In genomic region chr9:46191234-46191633, GRCm38 (mm10) we compare ENCODE assay signal across 25 mouse cellular contexts. TPM values are rescaled to one million over a fixed set of nuclear protein-coding genes. Genes with fewer than 3 reads are reported as not detected.
DNase-seq lines count a peak whose midpoint lies in the region; ATAC-seq and TF ChIP-seq lines count a peak whose summit lies in the region.
"Had no signal": no experiment of that assay in that cellular context is flagged by ENCODE, and none has a peak within 500 bp of the region (broad histone marks: within the 10 kb centered on the region; RNA-seq: fewer than 3 reads in every experiment).

No protein-coding gene starts in this region.

- H3K9ac ChIP-seq in embryonic facial prominence, embryonic 12.5 days = 0 out of 2 replicates have a peak overlapping the region, but pooled peaks have one; percentile 27
- no peak overlapping the region for H3K9ac ChIP-seq in heart, embryonic 15.5 days
- H3K9ac ChIP-seq in heart, embryonic 11.5 days (ENCODE audit: low read depth, low read length) = no peak overlapping the region
- H3K9ac ChIP-seq in lung, embryonic 14.5 days = no peak overlapping the region
- H3K9ac ChIP-seq in heart, postnatal 0 days (replicated peaks; ENCODE audit: low read depth, low read length) = no peak overlapping the region
- H3K9ac ChIP-seq: forebrain, embryonic 13.5 days had no signal

- no peak overlapping the region for H3K4me3 ChIP-seq in embryonic facial prominence, embryonic 12.5 days
- H3K4me3 ChIP-seq in embryonic facial prominence, embryonic 10.5 days = no peak overlapping the region
- no peak overlapping the region for H3K4me3 ChIP-seq in heart, embryonic 15.5 days
- no peak overlapping the region for H3K4me3 ChIP-seq in heart, embryonic 11.5 days (ENCODE audit: low read depth, low read length)
- H3K4me3 ChIP-seq in lung, embryonic 14.5 days (ENCODE audit: low read depth, low read length) = no peak overlapping the region
- no peak overlapping the region for H3K4me3 ChIP-seq in heart, postnatal 0 days (ENCODE audit: low read depth, low read length)
- H3K4me3 ChIP-seq: forebrain, embryonic 13.5 days; left cerebral cortex, adult 2 months; midbrain, embryonic 10.5 days had no signal

- H3K4me1 ChIP-seq in embryonic facial prominence, embryonic 12.5 days = 0 out of 2 replicates have a peak, but pooled peaks cover 7% of the 10 kb centered on the region
- H3K4me1 ChIP-seq in embryonic facial prominence, embryonic 10.5 days = peaks cover 4% of the 10 kb centered on the region; the same call in 1 of the 2 replicates
- peaks cover 13% of the 10 kb centered on the region for H3K4me1 ChIP-seq in heart, embryonic 15.5 days (replicated peaks)
- H3K4me1 ChIP-seq in heart, embryonic 11.5 days (ENCODE audit: control insufficient read depth, insufficient read depth, low read length) = peaks cover 7% of the 10 kb centered on the region
- H3K4me1 ChIP-seq in lung, embryonic 14.5 days (ENCODE audit: insufficient read depth) = no peaks in the 10 kb centered on the region
- peaks cover 10% of the 10 kb centered on the region; the same call in 1 of the 2 replicates for H3K4me1 ChIP-seq in heart, postnatal 0 days (ENCODE audit: control insufficient read depth, insufficient read depth)
- H3K4me1 ChIP-seq: midbrain, embryonic 10.5 days had no signal

- no peak for DNase-seq in embryonic facial prominence, embryonic 10.5 days (ENCODE audit: low spot score)
- DNase-seq in lung, embryonic 14.5 days = peak; percentile 30
- DNase-seq in lung, postnatal 10 days = no peak
- DNase-seq in heart, postnatal 0 days (ENCODE audit: low spot score) = no peak
- DNase-seq in thymus, postnatal 4 days = no peak
- DNase-seq: adrenal gland, adult 8-10 months; gastrocnemius, postnatal 36 days; layer of hippocampus, adult 9-11 months; right cerebral cortex, postnatal 14 days had no signal

- TF ChIP-seq EP300 in heart, postnatal 0 days (IDR thresholded peaks at IDR 0.05; ENCODE audit: low read depth) = no peak

- 49% methylated on average over 8 of the region's 8 CpGs for WGBS in embryonic facial prominence, embryonic 12.5 days
- WGBS in embryonic facial prominence, embryonic 10.5 days = 70% methylated on average over 8 of the region's 8 CpGs
- WGBS in heart, embryonic 15.5 days = 52% methylated on average over 8 of the region's 8 CpGs
- WGBS in heart, embryonic 11.5 days (ENCODE audit: insufficient replicate concordance) = 53% methylated on average over 8 of the region's 8 CpGs
- WGBS in lung, embryonic 14.5 days = 54% methylated on average over 8 of the region's 8 CpGs
- 46% methylated on average over 8 of the region's 8 CpGs for WGBS in heart, postnatal 0 days

- H3K36me3 ChIP-seq in embryonic facial prominence, embryonic 12.5 days = peaks cover 12% of the 10 kb centered on the region; the same call in 1 of the 2 replicates
- peaks cover 32% of the 10 kb centered on the region for H3K36me3 ChIP-seq in embryonic facial prominence, embryonic 10.5 days (replicated peaks)
- peaks cover 14% of the 10 kb centered on the region; the same call in 1 of the 2 replicates for H3K36me3 ChIP-seq in heart, embryonic 15.5 days
- H3K36me3 ChIP-seq in heart, embryonic 11.5 days (ENCODE audit: control insufficient read depth, insufficient read depth, low read length) = peaks cover 8% of the 10 kb centered on the region; the same call in 1 of the 2 replicates
- H3K36me3 ChIP-seq in lung, embryonic 14.5 days (ENCODE audit: insufficient read depth) = peaks cover 20% of the 10 kb centered on the region
- H3K36me3 ChIP-seq in heart, postnatal 0 days (replicated peaks; ENCODE audit: control insufficient read depth, insufficient read depth, low read length) = peaks cover 22% of the 10 kb centered on the region

- TF ChIP-seq CTCF in lung, embryonic 14.5 days (IDR thresholded peaks at IDR 0.05; ENCODE audit: low read depth) = no peak
- no peak for TF ChIP-seq CTCF in heart, postnatal 0 days (IDR thresholded peaks at IDR 0.05; ENCODE audit: low read depth)

- H3K27me3 ChIP-seq in embryonic facial prominence, embryonic 12.5 days = no peaks in the 10 kb centered on the region
- no peaks in the 10 kb centered on the region for H3K27me3 ChIP-seq in embryonic facial prominence, embryonic 10.5 days (replicated peaks; ENCODE audit: low read depth, poor library complexity, severe bottlenecking)
- no peaks in the 10 kb centered on the region for H3K27me3 ChIP-seq in heart, embryonic 15.5 days
- H3K27me3 ChIP-seq in heart, embryonic 11.5 days (ENCODE audit: control insufficient read depth, insufficient read depth, low read length) = no peaks in the 10 kb centered on the region
- no peaks in the 10 kb centered on the region for H3K27me3 ChIP-seq in lung, embryonic 14.5 days (ENCODE audit: insufficient read depth, low read length)
- no peaks in the 10 kb centered on the region for H3K27me3 ChIP-seq in heart, postnatal 0 days (ENCODE audit: control insufficient read depth, insufficient read depth, low read length)
- H3K27me3 ChIP-seq: forebrain, embryonic 13.5 days had no signal

- no peak for ATAC-seq in embryonic facial prominence, embryonic 12.5 days (ENCODE audit: insufficient number of reproducible peaks, insufficient read depth, low FRiP score, low TSS enrichment)
- no peak for ATAC-seq in heart, embryonic 15.5 days (replicated peaks; ENCODE audit: insufficient number of reproducible peaks, insufficient read depth, low FRiP score, low read depth)
- no peak for ATAC-seq in heart, embryonic 11.5 days (replicated peaks; ENCODE audit: insufficient number of reproducible peaks, low FRiP score, low TSS enrichment)
- ATAC-seq in lung, embryonic 14.5 days (ENCODE audit: insufficient read depth) = no peak
- ATAC-seq in heart, postnatal 0 days (ENCODE audit: insufficient read depth, low read depth) = peak; percentile 68; the same call in 1 of the 2 replicates
- ATAC-seq: forebrain, embryonic 13.5 days; hindbrain, postnatal 0 days; intestine, embryonic 16.5 days had no signal

- no peak overlapping the region for H3K4me2 ChIP-seq in embryonic facial prominence, embryonic 12.5 days (replicated peaks)
- no peak overlapping the region for H3K4me2 ChIP-seq in heart, embryonic 15.5 days
- H3K4me2 ChIP-seq in heart, embryonic 11.5 days = no peak overlapping the region
- no peak overlapping the region for H3K4me2 ChIP-seq in lung, embryonic 14.5 days
- H3K4me2 ChIP-seq in heart, postnatal 0 days (ENCODE audit: low read depth, low read length) = no peak overlapping the region
- H3K4me2 ChIP-seq: forebrain, embryonic 13.5 days had no signal

- H3K27ac ChIP-seq in embryonic facial prominence, embryonic 12.5 days = 0 out of 2 replicates have a peak overlapping the region, but pooled peaks have one; percentile 17
- H3K27ac ChIP-seq in embryonic facial prominence, embryonic 10.5 days (replicated peaks) = no peak overlapping the region
- H3K27ac ChIP-seq in heart, embryonic 15.5 days = 0 out of 2 replicates have a peak overlapping the region, but pooled peaks have one; percentile 11
- no peak overlapping the region for H3K27ac ChIP-seq in heart, embryonic 11.5 days (ENCODE audit: low read depth, low read length)
- no peak overlapping the region for H3K27ac ChIP-seq in lung, embryonic 14.5 days (ENCODE audit: low read depth)
- H3K27ac ChIP-seq in heart, postnatal 0 days (ENCODE audit: low read depth) = peak overlapping the region; percentile 53
- H3K27ac ChIP-seq: forebrain, embryonic 13.5 days; hindbrain, postnatal 0 days; left cerebral cortex, adult 2 months; midbrain, embryonic 10.5 days had no signal

- H3K9me3 ChIP-seq in embryonic facial prominence, embryonic 12.5 days = no peaks in the 10 kb centered on the region
- no peaks in the 10 kb centered on the region for H3K9me3 ChIP-seq in embryonic facial prominence, embryonic 10.5 days
- no peaks in the 10 kb centered on the region for H3K9me3 ChIP-seq in heart, embryonic 15.5 days (replicated peaks)
- H3K9me3 ChIP-seq in heart, embryonic 11.5 days (replicated peaks; ENCODE audit: control insufficient read depth, low read length) = no peaks in the 10 kb centered on the region
- no peaks in the 10 kb centered on the region for H3K9me3 ChIP-seq in lung, embryonic 14.5 days (ENCODE audit: low read depth, low read length)
- no peaks in the 10 kb centered on the region for H3K9me3 ChIP-seq in heart, postnatal 0 days (replicated peaks; ENCODE audit: control insufficient read depth, low read length)
- H3K9me3 ChIP-seq: forebrain, embryonic 13.5 days; midbrain, embryonic 10.5 days had no signal

RNA-seq across cellular contexts. Expression of gene Apoa1, which starts 37.1 kb away (rescaled TPM):
- 2.3 and 2.7 TPM in 2 replicates for polyA plus RNA-seq in embryonic facial prominence, embryonic 12.5 days (2016; fragmentation: Nextera tagmentation; extraction: Ambion mirVana)
- 1.4 TPM in 2 replicates for polyA plus RNA-seq in embryonic facial prominence, embryonic 10.5 days (2016; fragmentation: Nextera tagmentation; extraction: Ambion mirVana)
- polyA plus RNA-seq in heart, embryonic 15.5 days (2015; fragmentation: Nextera tagmentation; extraction: Ambion mirVana) = 3.9 and 29.5 TPM in 2 replicates
- polyA plus RNA-seq in heart, embryonic 11.5 days (2014; fragmentation: Nextera tagmentation; extraction: Ambion mirVana) = 5.7 and 29.6 TPM in 2 replicates
- 0.80 and 2.0 TPM in 2 replicates for polyA plus RNA-seq in lung, embryonic 14.5 days (2014; fragmentation: Nextera tagmentation; extraction: Ambion mirVana)
- 0.62 TPM in 1 of 2 replicates, not detected in the other for total RNA-seq in heart, postnatal 0 days (2014; rRNA removed; ENCODE audit: low replicate concordance)
- polyA plus RNA-seq in heart, postnatal 0 days (2015; fragmentation: Nextera tagmentation; extraction: Ambion mirVana) = 1.0 and 1.8 TPM in 2 replicates
- total RNA-seq: common myeloid progenitor, adult 5-6 weeks; hematopoietic stem cell, adult 5-6 weeks; left cerebral cortex, adult 2 months had no signal
- polyA plus RNA-seq: activated CD4-positive, CD25-positive, alpha-beta regulatory T cell, adult 4 months had no signal

RNA-seq across cellular contexts. Expression of gene Apoc3, which starts 44.2 kb away (rescaled TPM):
- polyA plus RNA-seq in embryonic facial prominence, embryonic 12.5 days (2016; fragmentation: Nextera tagmentation; extraction: Ambion mirVana) = not detected in 2 replicates
- polyA plus RNA-seq in embryonic facial prominence, embryonic 10.5 days (2016; fragmentation: Nextera tagmentation; extraction: Ambion mirVana) = not detected in 2 replicates
- polyA plus RNA-seq in heart, embryonic 15.5 days (2015; fragmentation: Nextera tagmentation; extraction: Ambion mirVana) = 0.36 TPM in 1 of 2 replicates, not detected in the other
- not detected in 2 replicates for polyA plus RNA-seq in heart, embryonic 11.5 days (2014; fragmentation: Nextera tagmentation; extraction: Ambion mirVana)
- not detected in 2 replicates for polyA plus RNA-seq in lung, embryonic 14.5 days (2014; fragmentation: Nextera tagmentation; extraction: Ambion mirVana)
- not detected in 2 replicates for total RNA-seq in heart, postnatal 0 days (2014; rRNA removed; ENCODE audit: low replicate concordance)
- polyA plus RNA-seq in heart, postnatal 0 days (2015; fragmentation: Nextera tagmentation; extraction: Ambion mirVana) = not detected in 2 replicates
- total RNA-seq: common myeloid progenitor, adult 5-6 weeks; hematopoietic stem cell, adult 5-6 weeks; hindbrain, postnatal 0 days had no signal
- polyA plus RNA-seq: activated CD4-positive, CD25-positive, alpha-beta regulatory T cell, adult 4 months; forebrain, embryonic 13.5 days; hindbrain, postnatal 0 days; lung, postnatal 0 days; midbrain, embryonic 10.5 days; neural tube, embryonic 11.5 days; testis, adult 2 months had no signal

RNA-seq across cellular contexts. Expression of gene Apoa4, which starts 49.3 kb away (rescaled TPM):
- not detected in 2 replicates for polyA plus RNA-seq in embryonic facial prominence, embryonic 12.5 days (2016; fragmentation: Nextera tagmentation; extraction: Ambion mirVana)
- not detected in 2 replicates for polyA plus RNA-seq in embryonic facial prominence, embryonic 10.5 days (2016; fragmentation: Nextera tagmentation; extraction: Ambion mirVana)
- polyA plus RNA-seq in heart, embryonic 15.5 days (2015; fragmentation: Nextera tagmentation; extraction: Ambion mirVana) = 0.13 TPM in 1 of 2 replicates, not detected in the other
- polyA plus RNA-seq in heart, embryonic 11.5 days (2014; fragmentation: Nextera tagmentation; extraction: Ambion mirVana) = not detected in 2 replicates
- polyA plus RNA-seq in lung, embryonic 14.5 days (2014; fragmentation: Nextera tagmentation; extraction: Ambion mirVana) = not detected in 2 replicates
- total RNA-seq in heart, postnatal 0 days (2014; rRNA removed; ENCODE audit: low replicate concordance) = 0.89 and 6.6 TPM in 2 replicates
- polyA plus RNA-seq in heart, postnatal 0 days (2015; fragmentation: Nextera tagmentation; extraction: Ambion mirVana) = not detected in 2 replicates
- total RNA-seq: common myeloid progenitor, adult 5-6 weeks; gastrocnemius, adult 18-20 months; gastrocnemius, postnatal 36 days; hematopoietic stem cell, adult 5-6 weeks; hindbrain, postnatal 0 days; left cerebral cortex, adult 2 months; left cerebral cortex, postnatal 36 days had no signal
- polyA plus RNA-seq: activated CD4-positive, CD25-positive, alpha-beta regulatory T cell, adult 4 months; hindbrain, postnatal 0 days; midbrain, embryonic 10.5 days; neural tube, embryonic 11.5 days had no signal

Comparison
In these comparisons a context has a peak if more than half of its experiments do, and no peak if none do; other contexts are left out.
1. H3K27ac ChIP-seq: peak in embryonic facial prominence, embryonic 12.5 days (single experiment), heart, embryonic 15.5 days (single experiment) and heart, postnatal 0 days (single experiment); none in embryonic facial prominence, embryonic 10.5 days (single experiment), heart, embryonic 11.5 days (single experiment) and lung, embryonic 14.5 days (single experiment).